Mouse (Mus musculus) liver, postnatal 0 days (tissue): ENCODE results near the gene Pgap2. TPM values are rescaled to one million over a fixed set of nuclear protein-coding genes. Genes with fewer than 3 reads are reported as not detected.

Source experiments
- ATAC-seq: fragments of 200-750 bp; cut with Nextera tagmentation; 2 replicates; pipeline ENCODE4 v1.8.0; 2017; ENCODE audit warnings: mild to moderate bottlenecking, moderate library complexity
- DNase-seq: peaks from one replicate; pipeline ENCODE4 v3.0.0-alpha.2; 2016
- H3K27ac ChIP-seq: fragments of 300-500 bp; sonication (generic); 2 replicates; pipeline ENCODE4 v1.5.1; 2014; ENCODE audit warnings: antibody characterized with exemption, moderate library complexity, mild to moderate bottlenecking, low read depth
- H3K27me3 ChIP-seq: fragments of 300-500 bp; sonication (generic); 2 replicates; pipeline ENCODE4 v1.6.1; 2014; ENCODE audit warnings: low read length, control low read depth, mixed read lengths; ENCODE audit not compliant: insufficient read depth
- H3K36me3 ChIP-seq: fragments of 300-500 bp; sonication (generic); replicated peaks from 2 replicates; pipeline ENCODE4 v1.6.1; 2014; ENCODE audit warnings: mild to moderate bottlenecking, control low read depth, low read length, moderate library complexity, mixed read lengths; ENCODE audit not compliant: insufficient read depth
- H3K4me1 ChIP-seq: fragments of 300-500 bp; sonication (generic); 2 replicates; pipeline ENCODE4 v1.6.1; 2014; ENCODE audit warnings: antibody characterized with exemption, mild to moderate bottlenecking, control low read depth; ENCODE audit not compliant: insufficient read depth
- H3K4me2 ChIP-seq: fragments of 300-500 bp; sonication (generic); 2 replicates; pipeline ENCODE4 v1.6.1; 2014; ENCODE audit warnings: low read depth, mild to moderate bottlenecking, low read length, moderate library complexity, mixed read lengths
- H3K4me3 ChIP-seq: fragments of 300-500 bp; sonication (generic); 2 replicates; pipeline ENCODE4 v1.5.1; 2014; ENCODE audit warnings: low read depth, low read length
- H3K9ac ChIP-seq: fragments of 300-500 bp; sonication (generic); replicated peaks from 2 replicates; pipeline ENCODE4 v1.6.1; 2014; ENCODE audit warnings: mild to moderate bottlenecking, moderate library complexity
- H3K9me3 ChIP-seq: fragments of 300-500 bp; sonication (generic); 2 replicates; pipeline ENCODE4 v1.6.1; 2016; ENCODE audit warnings: mild to moderate bottlenecking, control low read depth, low read length, mixed read lengths
- CTCF ChIP-seq: sonication (generic); IDR thresholded peaks from 2 replicates; pipeline ENCODE4 v1.5.1; 2016; ENCODE audit warnings: antibody characterized with exemption, low read depth
- EP300 ChIP-seq: IDR thresholded peaks from 2 replicates; pipeline ENCODE4 v1.6.1; 2016; ENCODE audit warnings: antibody characterized with exemption, low read depth, mild to moderate bottlenecking
- WGBS: fragments of 180-500 bp; shearing (Covaris S2); extraction: QIAGEN DNeasy Blood & Tissue Kit; methylation state at CpG from one replicate; pipeline ENCODE4 v1.1.7; 2014; ENCODE audit not compliant: insufficient replicate concordance; 5-methylcytosine and 5-hydroxymethylcytosine counted together
- polyA plus RNA-seq: library from polyadenylated mRNA; unstranded; fragments of >200 nt; fragmentation: Nextera tagmentation; extraction: Ambion mirVana; gene quantifications from 2 replicates; pipeline ENCODE4 v1.2.1, GENCODE M21; 2015

The Pgap2 gene
- polyA plus RNA-seq, 1 experiment from 2014 or later: 28.7 TPM

- Histone ChIP-seq H3K9me3 (no peaks in the 10 kb centered on the region), H3K27ac (peak overlapping the region; percentile 100), H3K9ac (peak overlapping the region; percentile 9), H3K36me3 (peaks cover 26% of the 10 kb centered on the region), H3K4me3 (peak overlapping the region; percentile 92), H3K4me1 (peaks cover 64% of the 10 kb centered on the region), H3K4me2 (peak overlapping the region; percentile 80), H3K27me3 (no peaks in the 10 kb centered on the region)
- 8% methylated on average over 1 of the region's 1 CpGs for WGBS
- no peak for TF ChIP-seq CTCF
- TF ChIP-seq EP300: no peak
- DNase-seq: peak; percentile 56
- no peak for ATAC-seq
Observed at GRCm38 (mm10) chr7:102245775-102246174, 35.8 kb downstream of the Pgap2 start.

- peak overlapping the region; percentile 92 for H3K4me3 ChIP-seq
Observed at GRCm38 (mm10) chr7:102246265-102246664, 36.3 kb downstream of the Pgap2 start.

GRCm38 (mm10) chr7:102246956-102247797 lies 37.2 kb downstream of the Pgap2 start:
- DNase-seq: no peak
- WGBS: 28% methylated on average over 12 of the region's 12 CpGs
- Histone ChIP-seq H3K4me2 (peak overlapping the region; percentile 80), H3K4me3 (peak overlapping the region; percentile 92), H3K9me3 (no peaks in the 10 kb centered on the region), H3K4me1 (peaks cover 64% of the 10 kb centered on the region), H3K27ac (peak overlapping the region; percentile 100), H3K9ac (peak overlapping the region; percentile 93), H3K27me3 (no peaks in the 10 kb centered on the region), H3K36me3 (peaks cover 13% of the 10 kb centered on the region)
- no peak for ATAC-seq
- TF ChIP-seq CTCF: no peak
- TF ChIP-seq EP300: no peak

More at GRCm38 (mm10) chr7:102246265-102246664, 36.3 kb downstream of the Pgap2 start:
- Histone ChIP-seq H3K4me1 (peaks cover 66% of the 10 kb centered on the region), H3K36me3 (peaks cover 21% of the 10 kb centered on the region), H3K4me2 (peak overlapping the region; percentile 80), H3K27me3 (no peaks in the 10 kb centered on the region), H3K9ac (peak overlapping the region; percentile 93; the same call in 1 of the 2 replicates), H3K9me3 (no peaks in the 10 kb centered on the region), H3K27ac (peak overlapping the region; percentile 100)
- TF ChIP-seq CTCF (no peak), EP300 (no peak)
- ATAC-seq (no peak), DNase-seq (no peak)
- WGBS: 31% methylated on average over 6 of the region's 6 CpGs

GRCm38 (mm10) chr7:102248691-102249404 lies 38.8 kb downstream of the Pgap2 start:
- Histone ChIP-seq H3K9me3 (no peaks in the 10 kb centered on the region), H3K4me3 (peak overlapping the region; percentile 92), H3K27ac (peak overlapping the region; percentile 100), H3K4me1 (peaks cover 53% of the 10 kb centered on the region), H3K4me2 (peak overlapping the region; percentile 80), H3K9ac (peak overlapping the region; percentile 93), H3K27me3 (no peaks in the 10 kb centered on the region), H3K36me3 (no peaks in the 10 kb centered on the region)
- DNase-seq (peak; percentile 49), ATAC-seq (no peak)
- TF ChIP-seq EP300 (peak; percentile 50; the same call in 1 of the 2 replicates), CTCF (no peak)
- 6% methylated on average over 16 of the region's 16 CpGs for WGBS

- 0% methylated on average over 22 of the region's 23 CpGs for WGBS
- no peaks in the 10 kb centered on the region for H3K36me3 ChIP-seq
- TF ChIP-seq EP300 (no peak), CTCF (no peak)
- no peaks in the 10 kb centered on the region for H3K9me3 ChIP-seq
- peak overlapping the region; percentile 100 for H3K27ac ChIP-seq
- H3K27me3 ChIP-seq: no peaks in the 10 kb centered on the region
- peak overlapping the region; percentile 93 for H3K9ac ChIP-seq
- peak; percentile 32 for ATAC-seq
- H3K4me1 ChIP-seq: peaks cover 50% of the 10 kb centered on the region
- peak overlapping the region; percentile 80 for H3K4me2 ChIP-seq
- H3K4me3 ChIP-seq: peak overlapping the region; percentile 92
- peak; percentile 74 for DNase-seq
Observed at GRCm38 (mm10) chr7:102249531-102249895, 39.5 kb downstream of the Pgap2 start.
